Comparison of ENCODE assay signal across 10 mouse cellular contexts in genomic region chr2:126360688-126361087, GRCm38 (mm10).
DNase-seq lines count a peak whose midpoint lies in the region; ATAC-seq and TF ChIP-seq lines count a peak whose summit lies in the region.
"Had no signal": no experiment of that assay in that cellular context is flagged by ENCODE, and none has a peak within 500 bp of the region (broad histone marks: within the 10 kb centered on the region; RNA-seq: fewer than 3 reads in every experiment).

No protein-coding gene starts in this region.

- no peak for TF ChIP-seq CTCF in hindbrain, postnatal 0 days (IDR thresholded peaks at IDR 0.05; ENCODE audit: low read depth)

- no peak overlapping the region for H3K4me2 ChIP-seq in hindbrain, embryonic 11.5 days (replicated peaks; ENCODE audit: low read depth, low read length)
- no peak overlapping the region for H3K4me2 ChIP-seq in hindbrain, postnatal 0 days (ENCODE audit: low read depth, low read length)
- H3K4me2 ChIP-seq: liver, embryonic 15.5 days had no signal

- H3K9ac ChIP-seq in hindbrain, embryonic 11.5 days (ENCODE audit: low read depth, low read length): no peak overlapping the region
- no peak overlapping the region for H3K9ac ChIP-seq in hindbrain, postnatal 0 days (replicated peaks; ENCODE audit: low read length)
- H3K9ac ChIP-seq: liver, embryonic 15.5 days had no signal

- intact Hi-C loops in heart, postnatal 36 days (cut with DNase I): loop anchor here (5.0 to 10.0 kb wide), 3 partner anchors 108 to 698 kb away; no protein-coding TSS in a partner anchor

- H3K27ac ChIP-seq in hindbrain, embryonic 11.5 days (ENCODE audit: low read depth, low read length): no peak overlapping the region
- H3K27ac ChIP-seq in hindbrain, postnatal 0 days: no peak overlapping the region
- H3K27ac ChIP-seq: liver, embryonic 15.5 days had no signal

- no peaks in the 10 kb centered on the region for H3K36me3 ChIP-seq in hindbrain, embryonic 11.5 days (ENCODE audit: control insufficient read depth, insufficient read depth, low read length)
- no peaks in the 10 kb centered on the region for H3K36me3 ChIP-seq in hindbrain, postnatal 0 days (ENCODE audit: insufficient read depth, low read length)
- H3K36me3 ChIP-seq: liver, embryonic 15.5 days had no signal

- peak; percentile 7 for DNase-seq in hindbrain, embryonic 11.5 days (ENCODE audit: low spot score)
- DNase-seq in hindbrain, postnatal 0 days (ENCODE audit: low spot score): no peak
- peak; percentile 65 for DNase-seq in gastrocnemius, adult 18-20 months (ENCODE audit: low spot score)
- peak; percentile 37 to 54 for DNase-seq in heart, postnatal 36 days
- peak; percentile 50 for DNase-seq in lung, postnatal 10 days
- DNase-seq in right cerebral cortex, postnatal 4 days: no peak
- DNase-seq in layer of hippocampus, adult 9-11 months: no peak
- DNase-seq in spleen, postnatal 4 days (ENCODE audit: low spot score in 2 of 2): no peak
- DNase-seq: spleen, adult 18-20 months had no signal

- no peak overlapping the region for H3K4me3 ChIP-seq in hindbrain, embryonic 11.5 days (ENCODE audit: low read depth, low read length)
- H3K4me3 ChIP-seq in hindbrain, postnatal 0 days (ENCODE audit: low read length): no peak overlapping the region
- H3K4me3 ChIP-seq: liver, embryonic 15.5 days had no signal

- no peaks in the 10 kb centered on the region for H3K4me1 ChIP-seq in hindbrain, embryonic 11.5 days (replicated peaks; ENCODE audit: control insufficient read depth, insufficient read depth, low read length)
- no peaks in the 10 kb centered on the region for H3K4me1 ChIP-seq in hindbrain, postnatal 0 days (ENCODE audit: insufficient read depth, low read length)

- ATAC-seq in hindbrain, embryonic 11.5 days (ENCODE audit: low FRiP score): no peak
- no peak for ATAC-seq in hindbrain, postnatal 0 days

- H3K27me3 ChIP-seq in hindbrain, embryonic 11.5 days (ENCODE audit: control insufficient read depth, insufficient read depth, low read length): no peaks in the 10 kb centered on the region
- H3K27me3 ChIP-seq in hindbrain, postnatal 0 days (ENCODE audit: insufficient read depth, low read length): no peaks in the 10 kb centered on the region
- H3K27me3 ChIP-seq: liver, embryonic 15.5 days had no signal

- no peaks in the 10 kb centered on the region for H3K9me3 ChIP-seq in hindbrain, embryonic 11.5 days (ENCODE audit: control insufficient read depth, low read length)
- no peaks in the 10 kb centered on the region for H3K9me3 ChIP-seq in hindbrain, postnatal 0 days (ENCODE audit: low read length)
- H3K9me3 ChIP-seq: liver, embryonic 15.5 days had no signal

- WGBS in hindbrain, embryonic 11.5 days: 51% methylated on average over 6 of the region's 6 CpGs
- WGBS in hindbrain, postnatal 0 days: 57% methylated on average over 6 of the region's 6 CpGs

Comparison
In these comparisons a context has a peak if more than half of its experiments do, and no peak if none do; other contexts are left out.
1. DNase-seq: peak in hindbrain, embryonic 11.5 days (single experiment), gastrocnemius, adult 18-20 months (single experiment), heart, postnatal 36 days (2 of 2) and lung, postnatal 10 days (single experiment); none in hindbrain, postnatal 0 days (single experiment), right cerebral cortex, postnatal 4 days (single experiment), layer of hippocampus, adult 9-11 months (single experiment) and spleen, postnatal 4 days (0 of 2).